Mouse (Mus musculus): ENCODE results near the gene Tcp11l2. TPM values are rescaled to one million over a fixed set of nuclear protein-coding genes. Genes with fewer than 3 reads are reported as not detected.

Gene Tcp11l2
- polyA plus RNA-seq, 1 experiment from 2014 or later = 29.8 TPM

GRCm38 (mm10) chr10:84600136-84600535 is 23.7 kb downstream of the Tcp11l2 start:
- H3K36me3 ChIP-seq (replicated peaks; ENCODE audit: insufficient read depth, low read length) = peaks cover 52% of the 10 kb centered on the region
- H3K9ac ChIP-seq (replicated peaks) = no peak overlapping the region
- WGBS (ENCODE audit: insufficient replicate concordance) = 72% methylated on average over 6 of the region's 6 CpGs
- DNase-seq (no peak), ATAC-seq (no peak)
- no peak overlapping the region for H3K4me3 ChIP-seq (ENCODE audit: low read depth, low read length)
- no peak overlapping the region for H3K4me2 ChIP-seq (ENCODE audit: low read depth, low read length)
- no peaks in the 10 kb centered on the region for H3K27me3 ChIP-seq (ENCODE audit: insufficient read depth, low read length)
- H3K4me1 ChIP-seq (ENCODE audit: insufficient read depth) = no peaks in the 10 kb centered on the region
- no peak for TF ChIP-seq EP300 (IDR thresholded peaks at IDR 0.05; ENCODE audit: low read depth)
- no peak for TF ChIP-seq CTCF (IDR thresholded peaks at IDR 0.05; ENCODE audit: low read depth)
- no peaks in the 10 kb centered on the region for H3K9me3 ChIP-seq (ENCODE audit: low read length)
- H3K27ac ChIP-seq (ENCODE audit: low read depth) = no peak overlapping the region

GRCm38 (mm10) chr10:84604335-84604734 is 27.9 kb downstream of the Tcp11l2 start:
- no peak overlapping the region for H3K9ac ChIP-seq (replicated peaks)
- ATAC-seq = no peak
- WGBS (ENCODE audit: insufficient replicate concordance) = 52% methylated on average over 1 of the region's 1 CpGs

GRCm38 (mm10) chr10:84608361-84608760 is 31.9 kb downstream of the Tcp11l2 start:
- ATAC-seq (no peak), DNase-seq (no peak)
- H3K27me3 ChIP-seq (ENCODE audit: insufficient read depth, low read length) = no peaks in the 10 kb centered on the region
- peaks cover 69% of the 10 kb centered on the region for H3K36me3 ChIP-seq (replicated peaks; ENCODE audit: insufficient read depth, low read length)
- H3K9me3 ChIP-seq (ENCODE audit: low read length) = no peaks in the 10 kb centered on the region
- no peak overlapping the region for H3K4me3 ChIP-seq (ENCODE audit: low read depth, low read length)
- H3K4me2 ChIP-seq (ENCODE audit: low read depth, low read length) = no peak overlapping the region
- 74% methylated on average over 3 of the region's 3 CpGs for WGBS (ENCODE audit: insufficient replicate concordance)
- H3K27ac ChIP-seq (ENCODE audit: low read depth) = no peak overlapping the region
- H3K9ac ChIP-seq (replicated peaks) = no peak overlapping the region
- H3K4me1 ChIP-seq (ENCODE audit: insufficient read depth) = no peaks in the 10 kb centered on the region
- TF ChIP-seq EP300 (IDR thresholded peaks at IDR 0.05; ENCODE audit: low read depth) (no peak), CTCF (IDR thresholded peaks at IDR 0.05; ENCODE audit: low read depth) (no peak)

More at GRCm38 (mm10) chr10:84604335-84604734, 27.9 kb downstream of the Tcp11l2 start:
- Histone ChIP-seq H3K4me2 (ENCODE audit: low read depth, low read length) (no peak overlapping the region), H3K27ac (ENCODE audit: low read depth) (no peak overlapping the region), H3K27me3 (ENCODE audit: insufficient read depth, low read length) (no peaks in the 10 kb centered on the region), H3K9me3 (ENCODE audit: low read length) (no peaks in the 10 kb centered on the region), H3K4me1 (ENCODE audit: insufficient read depth) (no peaks in the 10 kb centered on the region), H3K4me3 (ENCODE audit: low read depth, low read length) (no peak overlapping the region), H3K36me3 (replicated peaks; ENCODE audit: insufficient read depth, low read length) (peaks cover 68% of the 10 kb centered on the region)
- no peak for TF ChIP-seq EP300 (IDR thresholded peaks at IDR 0.05; ENCODE audit: low read depth)
- TF ChIP-seq CTCF (IDR thresholded peaks at IDR 0.05; ENCODE audit: low read depth) = no peak
- no peak for DNase-seq

- ATAC-seq = no peak
- DNase-seq = no peak
- no peaks in the 10 kb centered on the region; the same call in 1 of the 2 replicates for H3K4me1 ChIP-seq (ENCODE audit: insufficient read depth)
These were observed 33.9 kb downstream of the Tcp11l2 start for GRCm38 (mm10) chr10:84610324-84610723.

GRCm38 (mm10) chr10:84610783-84611182 is 34.4 kb downstream of the Tcp11l2 start:
- Histone ChIP-seq H3K9me3 (ENCODE audit: low read length) (no peaks in the 10 kb centered on the region), H3K4me2 (ENCODE audit: low read depth, low read length) (no peak overlapping the region), H3K4me3 (ENCODE audit: low read depth, low read length) (no peak overlapping the region), H3K27ac (ENCODE audit: low read depth) (no peak overlapping the region), H3K4me1 (ENCODE audit: insufficient read depth) (no peaks in the 10 kb centered on the region; the same call in 1 of the 2 replicates), H3K36me3 (replicated peaks; ENCODE audit: insufficient read depth, low read length) (peaks cover 63% of the 10 kb centered on the region), H3K9ac (replicated peaks) (no peak overlapping the region), H3K27me3 (ENCODE audit: insufficient read depth, low read length) (no peaks in the 10 kb centered on the region)
- DNase-seq = no peak
- 72% methylated on average over 3 of the region's 3 CpGs for WGBS (ENCODE audit: insufficient replicate concordance)
- ATAC-seq = no peak
- TF ChIP-seq CTCF (IDR thresholded peaks at IDR 0.05; ENCODE audit: low read depth) (no peak), EP300 (IDR thresholded peaks at IDR 0.05; ENCODE audit: low read depth) (no peak)

More at GRCm38 (mm10) chr10:84610324-84610723, 33.9 kb downstream of the Tcp11l2 start:
- Histone ChIP-seq H3K27ac (ENCODE audit: low read depth) (no peak overlapping the region), H3K27me3 (ENCODE audit: insufficient read depth, low read length) (no peaks in the 10 kb centered on the region), H3K4me2 (ENCODE audit: low read depth, low read length) (no peak overlapping the region), H3K9me3 (ENCODE audit: low read length) (no peaks in the 10 kb centered on the region), H3K9ac (replicated peaks) (no peak overlapping the region), H3K4me3 (ENCODE audit: low read depth, low read length) (no peak overlapping the region), H3K36me3 (replicated peaks; ENCODE audit: insufficient read depth, low read length) (peaks cover 65% of the 10 kb centered on the region)
- TF ChIP-seq EP300 (IDR thresholded peaks at IDR 0.05; ENCODE audit: low read depth) = no peak
- no peak for TF ChIP-seq CTCF (IDR thresholded peaks at IDR 0.05; ENCODE audit: low read depth)
- WGBS (ENCODE audit: insufficient replicate concordance) = 71% methylated on average over 4 of the region's 4 CpGs

GRCm38 (mm10) chr10:84611664-84612063 is 35.2 kb downstream of the Tcp11l2 start:
- ATAC-seq (no peak), DNase-seq (no peak)
- H3K36me3 ChIP-seq (replicated peaks; ENCODE audit: insufficient read depth, low read length) = peaks cover 58% of the 10 kb centered on the region
- WGBS (ENCODE audit: insufficient replicate concordance) = 49% methylated on average over 3 of the region's 3 CpGs
- no peak overlapping the region for H3K9ac ChIP-seq (replicated peaks)
- H3K27ac ChIP-seq (ENCODE audit: low read depth) = no peak overlapping the region
- no peak overlapping the region for H3K4me2 ChIP-seq (ENCODE audit: low read depth, low read length)
- no peaks in the 10 kb centered on the region for H3K9me3 ChIP-seq (ENCODE audit: low read length)
- H3K27me3 ChIP-seq (ENCODE audit: insufficient read depth, low read length) = no peaks in the 10 kb centered on the region
- H3K4me3 ChIP-seq (ENCODE audit: low read depth, low read length) = no peak overlapping the region
- no peaks in the 10 kb centered on the region; the same call in 1 of the 2 replicates for H3K4me1 ChIP-seq (ENCODE audit: insufficient read depth)
- TF ChIP-seq EP300 (IDR thresholded peaks at IDR 0.05; ENCODE audit: low read depth) (no peak), CTCF (IDR thresholded peaks at IDR 0.05; ENCODE audit: low read depth) (no peak)

GRCm38 (mm10) chr10:84612281-84612680 is 35.9 kb downstream of the Tcp11l2 start:
- Histone ChIP-seq H3K27ac (ENCODE audit: low read depth) (no peak overlapping the region), H3K4me3 (ENCODE audit: low read depth, low read length) (no peak overlapping the region), H3K9me3 (ENCODE audit: low read length) (no peaks in the 10 kb centered on the region), H3K4me2 (ENCODE audit: low read depth, low read length) (no peak overlapping the region), H3K9ac (replicated peaks) (no peak overlapping the region), H3K4me1 (ENCODE audit: insufficient read depth) (no peaks in the 10 kb centered on the region; the same call in 1 of the 2 replicates), H3K36me3 (replicated peaks; ENCODE audit: insufficient read depth, low read length) (peaks cover 55% of the 10 kb centered on the region), H3K27me3 (ENCODE audit: insufficient read depth, low read length) (no peaks in the 10 kb centered on the region)
- WGBS (ENCODE audit: insufficient replicate concordance) = 67% methylated on average over 2 of the region's 2 CpGs
- ATAC-seq = no peak
- TF ChIP-seq CTCF (IDR thresholded peaks at IDR 0.05; ENCODE audit: low read depth) (no peak), EP300 (IDR thresholded peaks at IDR 0.05; ENCODE audit: low read depth) (no peak)
- DNase-seq = no peak

All from liver, postnatal 0 days (tissue).